Mouse (Mus musculus): ENCODE measurements around the gene Gpr153.

GRCm38 (mm10) chr4:152278986-152279385, 5.0 kb downstream of the Gpr153 start:
- TF ChIP-seq POLR2A (IDR thresholded peaks at IDR 0.05; ENCODE audit: low read depth, low read length) (no peak), CTCF (conservative IDR thresholded peaks at IDR 0.05; ENCODE audit: insufficient read depth, insufficient read length, low read depth, low read length) (no peak)
